Mouse (Mus musculus) heart, postnatal 0 days (tissue): ENCODE measurements at regions not wholly inside any gene's neighbourhood (a gene's known extent, or its start where the extent isn't known, plus 50 kb on each side); places are given as distances from the start of the nearest gene placed in this dataset.
A peak's percentile ranks its signal among the peaks of the same experiment; 100 is the strongest.

Experiments used
- ATAC-seq: fragments of 200-750 bp; cut with Nextera tagmentation; 2 replicates; pipeline ENCODE4 v1.8.0; 2017; ENCODE audit warnings: low read depth, moderate number of reproducible peaks, moderate library complexity; ENCODE audit not compliant: insufficient read depth
- DNase-seq: peaks from one replicate; pipeline ENCODE4 v3.0.0-alpha.2; 2016; ENCODE audit warnings: low spot score
- H3K27ac ChIP-seq: fragments of 300-500 bp; sonication (generic); 2 replicates; pipeline ENCODE4 v1.5.1; 2014; ENCODE audit warnings: low read depth, mild to moderate bottlenecking
- H3K27me3 ChIP-seq: fragments of 300-500 bp; sonication (generic); 2 replicates; pipeline ENCODE4 v1.6.1; 2014; ENCODE audit warnings: low read length, mixed read lengths; ENCODE audit not compliant: control insufficient read depth, insufficient read depth
- H3K36me3 ChIP-seq: fragments of 300-500 bp; sonication (generic); replicated peaks from 2 replicates; pipeline ENCODE4 v1.6.1; 2014; ENCODE audit warnings: low read length, mixed read lengths; ENCODE audit not compliant: control insufficient read depth, insufficient read depth
- H3K4me1 ChIP-seq: fragments of 300-500 bp; sonication (generic); 2 replicates; pipeline ENCODE4 v1.6.1; 2014; ENCODE audit warnings: antibody characterized with exemption; ENCODE audit not compliant: control insufficient read depth, insufficient read depth
- H3K4me2 ChIP-seq: fragments of 300-500 bp; sonication (generic); 2 replicates; pipeline ENCODE4 v1.6.1; 2014; ENCODE audit warnings: low read depth, mild to moderate bottlenecking, low read length, moderate library complexity
- H3K4me3 ChIP-seq: fragments of 300-500 bp; sonication (generic); 2 replicates; pipeline ENCODE4 v1.5.1; 2014; ENCODE audit warnings: low read depth, low read length
- H3K9ac ChIP-seq: fragments of 300-500 bp; sonication (generic); replicated peaks from 2 replicates; pipeline ENCODE4 v1.6.1; 2014; ENCODE audit warnings: low read depth, low read length, mixed read lengths
- H3K9me3 ChIP-seq: fragments of 300-500 bp; sonication (generic); replicated peaks from 2 replicates; pipeline ENCODE4 v1.6.1; 2016; ENCODE audit warnings: low read length; ENCODE audit not compliant: control insufficient read depth
- CTCF ChIP-seq: IDR thresholded peaks from 2 replicates; pipeline ENCODE4 v1.5.1; 2016; ENCODE audit warnings: antibody characterized with exemption, control low read depth, low read depth
- EP300 ChIP-seq: IDR thresholded peaks from 2 replicates; pipeline ENCODE4 v1.6.1; 2016; ENCODE audit warnings: antibody characterized with exemption, low read depth
- WGBS: fragments of 180-500 bp; shearing (Covaris S2); extraction: QIAGEN DNeasy Blood & Tissue Kit; methylation state at CpG from one replicate; pipeline ENCODE4 v1.1.7; 2014; 5-methylcytosine and 5-hydroxymethylcytosine counted together

DNA sequence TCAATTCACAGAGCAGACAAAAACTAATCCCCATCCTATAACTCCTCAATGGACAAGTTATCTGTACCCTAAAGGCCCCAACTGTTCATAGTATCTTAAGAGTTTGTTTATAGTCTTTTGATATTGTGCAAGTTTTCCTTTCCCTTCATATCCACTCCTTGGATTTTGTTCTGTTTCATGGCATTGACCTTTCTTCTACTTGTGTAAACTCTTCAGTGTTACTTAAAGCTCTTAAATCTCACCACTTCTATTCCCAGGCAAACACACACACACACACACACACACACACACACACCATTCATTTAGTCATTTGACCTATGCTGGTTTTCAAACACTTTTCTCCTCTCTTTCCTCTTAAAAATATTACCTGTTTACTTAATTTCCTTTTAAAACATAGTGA is 192.7 kb downstream of the Brinp2 start:
- H3K4me1 ChIP-seq, result no peaks in the 10 kb centered on the region
- no peak overlapping the region for H3K4me3 ChIP-seq
- H3K4me2 ChIP-seq, result no peak overlapping the region
- no peak for ATAC-seq
- no peak overlapping the region for H3K27ac ChIP-seq
- no peak for TF ChIP-seq CTCF
- H3K9me3 ChIP-seq, result 0 out of 2 replicates have a peak, but pooled peaks cover 6% of the 10 kb centered on the region
- H3K9ac ChIP-seq, result no peak overlapping the region
- DNase-seq, result no peak
- H3K36me3 ChIP-seq, result no peaks in the 10 kb centered on the region
- H3K27me3 ChIP-seq, result no peaks in the 10 kb centered on the region

DNA sequence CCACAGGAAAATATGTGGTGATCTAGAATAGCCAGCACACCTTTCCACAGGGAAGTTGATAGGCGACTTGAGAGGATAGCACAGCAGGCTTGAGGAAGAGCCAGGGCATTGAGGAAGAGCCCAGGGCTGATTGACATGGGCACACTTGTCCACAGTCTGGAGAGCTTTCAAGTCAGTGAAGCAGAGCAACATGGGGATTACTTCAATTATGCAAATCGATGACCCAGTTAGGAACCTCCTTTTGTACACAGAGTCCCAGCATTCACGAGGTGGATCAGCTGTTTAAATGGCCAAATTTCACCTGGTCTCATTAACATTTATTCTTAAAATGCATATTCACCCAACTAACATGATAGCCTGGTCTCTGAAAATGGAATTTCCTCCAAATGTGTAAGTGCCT is 186.1 kb downstream of the Brinp2 start:
- no peak overlapping the region for H3K4me3 ChIP-seq
- no peak overlapping the region for H3K27ac ChIP-seq
- H3K4me2 ChIP-seq, result no peak overlapping the region
- no peak overlapping the region for H3K9ac ChIP-seq
- no peaks in the 10 kb centered on the region for H3K36me3 ChIP-seq
- DNase-seq (no peak), ATAC-seq (no peak)
- 0 out of 2 replicates have a peak, but pooled peaks cover 6% of the 10 kb centered on the region for H3K9me3 ChIP-seq
- WGBS, result 57% methylated on average over 3 of the region's 3 CpGs
- TF ChIP-seq EP300 (no peak), CTCF (no peak)
- H3K27me3 ChIP-seq, result no peaks in the 10 kb centered on the region
- H3K4me1 ChIP-seq, result no peaks in the 10 kb centered on the region

DNA sequence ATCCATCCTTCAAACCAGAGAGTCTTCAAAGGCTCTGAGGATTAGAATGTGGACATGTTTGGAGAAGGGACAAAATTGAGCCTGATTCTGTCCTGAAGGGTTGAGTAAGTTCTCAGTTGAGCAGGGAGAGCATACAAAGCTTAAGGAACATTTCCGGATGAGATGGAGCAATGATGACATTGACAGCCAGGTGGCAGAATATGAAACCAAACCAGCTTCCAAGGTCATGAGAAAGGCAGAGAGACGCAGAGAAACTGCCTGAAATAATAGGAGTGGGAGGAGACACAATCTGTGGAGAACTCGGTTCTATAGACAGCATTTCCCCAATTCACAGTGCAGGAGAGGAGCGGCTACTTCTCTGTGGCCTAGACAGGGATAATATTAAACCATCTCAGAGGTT is 176.0 kb downstream of the Brinp2 start:
- Histone ChIP-seq H3K4me2 (no peak overlapping the region), H3K27me3 (no peaks in the 10 kb centered on the region), H3K36me3 (no peaks in the 10 kb centered on the region), H3K9ac (no peak overlapping the region), H3K4me1 (no peaks in the 10 kb centered on the region), H3K4me3 (no peak overlapping the region), H3K27ac (no peak overlapping the region), H3K9me3 (no peaks in the 10 kb centered on the region)
- no peak for ATAC-seq
- no peak for DNase-seq
- TF ChIP-seq CTCF (peak; percentile 23), EP300 (no peak)
- 50% methylated on average over 4 of the region's 4 CpGs for WGBS

DNA sequence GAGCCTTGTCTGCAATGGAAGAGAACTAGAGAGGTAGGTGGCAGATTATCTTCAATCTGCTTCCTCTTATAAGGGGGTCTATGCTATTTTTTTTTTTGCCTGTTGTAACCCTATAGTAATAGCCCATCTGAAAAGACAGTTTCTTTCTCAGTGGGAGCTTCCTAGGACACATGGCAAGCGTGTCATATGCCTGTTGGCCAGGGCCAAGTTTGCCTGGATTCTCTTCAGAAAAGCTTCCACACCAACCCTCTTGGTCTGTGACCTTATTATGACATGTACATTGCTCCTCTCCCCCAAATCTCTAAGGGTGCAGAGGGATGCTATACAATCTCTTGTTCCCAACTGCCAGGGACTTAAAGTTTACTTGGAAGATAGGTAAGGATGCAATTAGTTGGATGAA is 174.8 kb downstream of the Brinp2 start:
- H3K4me2 ChIP-seq, result no peak overlapping the region
- no peaks in the 10 kb centered on the region for H3K27me3 ChIP-seq
- ATAC-seq (no peak), DNase-seq (no peak)
- 54% methylated on average over 1 of the region's 1 CpGs for WGBS
- TF ChIP-seq EP300, result no peak
- no peak for TF ChIP-seq CTCF
- H3K9ac ChIP-seq, result no peak overlapping the region
- no peak overlapping the region for H3K4me3 ChIP-seq
- H3K27ac ChIP-seq, result no peak overlapping the region
- no peaks in the 10 kb centered on the region for H3K9me3 ChIP-seq
- H3K4me1 ChIP-seq, result no peaks in the 10 kb centered on the region
- H3K36me3 ChIP-seq, result no peaks in the 10 kb centered on the region

DNA sequence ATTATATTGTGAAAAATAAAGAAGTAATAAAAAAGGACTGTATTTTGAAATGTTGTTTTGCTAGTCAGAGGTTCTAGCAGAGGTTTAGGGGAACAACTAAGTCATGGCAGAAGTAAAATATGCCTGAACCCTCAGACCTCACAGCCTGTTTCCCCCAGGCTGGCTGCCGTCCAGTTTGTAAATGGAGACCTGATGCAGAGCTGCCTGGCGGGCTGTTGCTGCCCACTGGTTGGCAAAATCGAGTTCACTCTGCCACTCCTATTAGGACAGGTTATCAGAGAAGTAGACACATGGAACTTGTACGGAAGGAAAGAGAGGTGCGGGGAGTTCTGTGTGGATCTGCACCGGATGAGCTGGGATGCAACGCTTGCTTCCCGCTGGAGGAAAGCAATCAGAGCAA is 168.5 kb downstream of the Brinp2 start:
- WGBS, result 56% methylated on average over 8 of the region's 8 CpGs
- no peak for TF ChIP-seq EP300
- TF ChIP-seq CTCF, result no peak
- H3K4me1 ChIP-seq, result no peaks in the 10 kb centered on the region
- H3K36me3 ChIP-seq, result no peaks in the 10 kb centered on the region
- DNase-seq, result no peak
- no peak overlapping the region for H3K9ac ChIP-seq
- no peak overlapping the region for H3K4me3 ChIP-seq
- no peak overlapping the region for H3K27ac ChIP-seq
- H3K27me3 ChIP-seq, result no peaks in the 10 kb centered on the region
- no peaks in the 10 kb centered on the region for H3K9me3 ChIP-seq
- ATAC-seq, result no peak
- H3K4me2 ChIP-seq, result no peak overlapping the region

DNA sequence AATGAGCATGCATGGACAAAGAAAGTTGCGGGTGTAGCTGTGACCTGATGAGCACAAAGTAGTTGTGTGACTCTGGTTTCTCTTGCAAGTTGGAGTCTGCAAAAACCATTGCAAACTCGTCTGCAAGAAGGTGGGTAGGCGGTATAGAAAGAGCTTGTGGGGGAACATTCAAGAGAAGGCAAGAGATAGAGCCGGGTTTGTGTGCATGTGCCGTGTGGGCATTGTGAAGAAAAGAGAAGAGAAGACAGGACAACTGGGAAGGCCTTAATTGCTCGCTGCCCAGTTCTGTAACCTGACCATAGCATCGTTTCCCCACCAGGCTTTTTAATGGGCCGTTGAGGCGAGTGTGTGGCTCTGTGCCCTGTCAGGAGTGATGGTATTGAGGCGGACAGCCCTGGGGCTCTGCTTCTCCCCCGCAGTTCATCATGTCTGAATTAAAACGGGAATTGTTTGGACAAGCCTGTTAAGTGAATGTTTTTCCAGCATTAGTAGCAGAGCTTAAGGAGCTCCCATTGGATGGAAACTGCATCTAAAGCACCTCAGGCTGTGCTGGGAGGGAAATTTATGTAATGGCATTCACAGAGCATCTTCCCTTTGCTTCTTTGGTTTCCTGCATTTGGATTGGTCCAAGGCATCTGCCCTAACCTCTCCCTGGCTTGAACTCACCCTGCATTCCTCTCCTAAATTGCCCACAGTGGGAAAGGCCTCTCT is 163.1 kb downstream of the Brinp2 start:
- H3K4me2 ChIP-seq, result no peak overlapping the region
- ATAC-seq (no peak), DNase-seq (no peak)
- TF ChIP-seq EP300, result no peak
- no peak for TF ChIP-seq CTCF
- no peaks in the 10 kb centered on the region for H3K36me3 ChIP-seq
- H3K9ac ChIP-seq, result no peak overlapping the region
- no peak overlapping the region for H3K27ac ChIP-seq
- no peaks in the 10 kb centered on the region for H3K4me1 ChIP-seq
- no peaks in the 10 kb centered on the region for H3K9me3 ChIP-seq
- no peak overlapping the region for H3K4me3 ChIP-seq
- 56% methylated on average over 12 of the region's 12 CpGs for WGBS
- no peaks in the 10 kb centered on the region for H3K27me3 ChIP-seq
